Mouse (Mus musculus) liver, embryonic 12.5 days (tissue): ENCODE data around the gene Olfr1369-ps1. TPM values are rescaled to one million over a fixed set of nuclear protein-coding genes. Genes with fewer than 3 reads are reported as not detected.

Experiments used
- ATAC-seq: fragments of 200-750 bp; cut with Nextera tagmentation; 2 replicates; pipeline ENCODE4 v1.8.0; 2017; ENCODE audit warnings: moderate number of reproducible peaks, mild to moderate bottlenecking, moderate library complexity
- H3K27ac ChIP-seq: fragments of 300-500 bp; sonication (generic); 2 replicates; pipeline ENCODE4 v1.5.1; 2016; ENCODE audit warnings: mild to moderate bottlenecking
- H3K27me3 ChIP-seq: fragments of 300-500 bp; sonication (generic); replicated peaks from 2 replicates; pipeline ENCODE4 v1.6.1; 2016; ENCODE audit warnings: mild to moderate bottlenecking, moderate library complexity
- H3K36me3 ChIP-seq: fragments of 300-500 bp; sonication (generic); 2 replicates; pipeline ENCODE4 v1.6.1; 2016; ENCODE audit warnings: mild to moderate bottlenecking, moderate library complexity
- H3K4me1 ChIP-seq: fragments of 300-500 bp; sonication (generic); 2 replicates; pipeline ENCODE4 v1.6.1; 2016
- H3K4me2 ChIP-seq: fragments of 300-500 bp; sonication (generic); 2 replicates; pipeline ENCODE4 v1.6.1; 2016; ENCODE audit warnings: mild to moderate bottlenecking, moderate library complexity
- H3K4me3 ChIP-seq: fragments of 300-500 bp; sonication (generic); 2 replicates; pipeline ENCODE4 v1.5.1; 2016; ENCODE audit warnings: mild to moderate bottlenecking, moderate library complexity
- H3K9ac ChIP-seq: fragments of 300-500 bp; sonication (generic); 2 replicates; pipeline ENCODE4 v1.6.1; 2016; ENCODE audit warnings: mild to moderate bottlenecking, moderate library complexity
- H3K9me3 ChIP-seq: fragments of 300-500 bp; sonication (generic); replicated peaks from 2 replicates; pipeline ENCODE4 v1.6.1; 2016; ENCODE audit warnings: mild to moderate bottlenecking, moderate library complexity
- WGBS: fragments of 180-500 bp; shearing (Covaris S2); methylation state at CpG from one replicate; pipeline ENCODE4 v1.1.7; 2016; ENCODE audit not compliant: insufficient replicate concordance; 5-methylcytosine and 5-hydroxymethylcytosine counted together
- polyA plus RNA-seq: library from polyadenylated mRNA; unstranded; fragments of >200 nt; fragmentation: Nextera tagmentation; extraction: Ambion mirVana; gene quantifications from 2 replicates; pipeline ENCODE4 v1.2.1, GENCODE M21; 2016

Olfr1369-ps1 gene
- polyA plus RNA-seq, 1 experiment from 2014 or later, result 0.10 TPM

GRCm38 (mm10) chr13:21158785-21159474 is 47.6 kb downstream of the Olfr1369-ps1 start:
- peaks cover 30% of the 10 kb centered on the region for H3K4me1 ChIP-seq
- peaks cover 46% of the 10 kb centered on the region for H3K27me3 ChIP-seq
- no peaks in the 10 kb centered on the region for H3K9me3 ChIP-seq
- H3K9ac ChIP-seq, result peak overlapping the region; percentile 64; the same call in 1 of the 2 replicates
- H3K27ac ChIP-seq, result no peak overlapping the region
- no peak for ATAC-seq
- under 1% methylated on average over 19 of the region's 19 CpGs for WGBS
- peak overlapping the region; percentile 67 for H3K4me3 ChIP-seq
- peak overlapping the region; percentile 87 for H3K4me2 ChIP-seq
- no peaks in the 10 kb centered on the region for H3K36me3 ChIP-seq

DNA sequence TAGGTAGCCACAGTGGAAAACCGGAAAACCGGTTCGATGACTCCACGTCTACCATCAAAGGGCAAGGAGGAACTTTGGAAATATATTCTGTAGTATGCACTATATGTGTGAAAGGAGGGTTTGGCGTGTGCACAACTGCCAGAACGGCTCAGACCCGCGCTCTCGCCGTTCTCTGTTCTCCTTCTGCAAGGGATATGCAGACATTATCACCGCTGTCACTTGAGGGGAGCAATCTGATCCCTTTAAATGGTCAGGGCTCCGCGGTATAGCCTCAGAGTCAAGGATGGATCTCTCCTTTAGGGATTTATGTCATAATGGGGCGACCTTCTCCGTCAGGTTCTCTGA is 48.2 kb downstream of the Olfr1369-ps1 start:
- ATAC-seq, result no peak
- H3K9ac ChIP-seq, result peak overlapping the region; percentile 64
- under 1% methylated on average over 15 of the region's 15 CpGs for WGBS
- peak overlapping the region; percentile 87 for H3K4me2 ChIP-seq
- H3K4me3 ChIP-seq, result peak overlapping the region; percentile 67
- peaks cover 34% of the 10 kb centered on the region for H3K4me1 ChIP-seq
- no peaks in the 10 kb centered on the region for H3K36me3 ChIP-seq
- no peak overlapping the region for H3K27ac ChIP-seq
- H3K9me3 ChIP-seq, result no peaks in the 10 kb centered on the region
- peaks cover 47% of the 10 kb centered on the region for H3K27me3 ChIP-seq

DNA sequence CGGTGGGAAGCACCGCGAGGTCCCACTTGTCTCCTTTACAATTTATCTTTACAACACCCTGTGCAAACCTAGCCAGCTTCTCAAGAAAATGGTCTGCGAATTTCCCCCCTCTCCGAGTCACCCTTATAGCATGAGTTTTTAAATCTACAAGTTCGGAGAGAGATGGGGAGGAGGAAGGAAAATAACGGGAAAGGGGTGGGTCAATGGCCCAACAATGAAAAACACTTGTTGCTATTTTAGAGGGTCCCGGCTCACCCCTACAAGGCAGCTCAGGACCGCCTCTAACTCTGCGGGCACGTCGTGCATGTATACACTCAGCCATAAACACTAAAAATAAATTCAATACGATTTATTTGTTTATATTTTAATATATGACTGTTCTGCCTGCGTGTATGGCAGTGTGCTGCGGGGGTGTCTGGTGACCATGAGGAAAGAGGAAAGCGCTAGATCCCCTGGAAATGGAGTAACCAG is 48.8 kb downstream of the Olfr1369-ps1 start:
- no peak for ATAC-seq
- H3K27me3 ChIP-seq, result peaks cover 47% of the 10 kb centered on the region
- peak overlapping the region; percentile 67 for H3K4me3 ChIP-seq
- H3K27ac ChIP-seq, result no peak overlapping the region
- peak overlapping the region; percentile 87 for H3K4me2 ChIP-seq
- H3K4me1 ChIP-seq, result peaks cover 37% of the 10 kb centered on the region
- H3K36me3 ChIP-seq, result no peaks in the 10 kb centered on the region
- H3K9ac ChIP-seq, result peak overlapping the region; percentile 64
- 0% methylated on average over 16 of the region's 16 CpGs for WGBS
- no peaks in the 10 kb centered on the region for H3K9me3 ChIP-seq

- Histone ChIP-seq H3K36me3 (no peaks in the 10 kb centered on the region), H3K4me2 (peak overlapping the region; percentile 87), H3K27ac (no peak overlapping the region; the same call in 1 of the 2 replicates), H3K9me3 (no peaks in the 10 kb centered on the region), H3K4me3 (peak overlapping the region; percentile 67), H3K27me3 (peaks cover 47% of the 10 kb centered on the region), H3K9ac (peak overlapping the region; percentile 64), H3K4me1 (peaks cover 37% of the 10 kb centered on the region)
- peak; percentile 81 for ATAC-seq
- WGBS, result under 1% methylated on average over 32 of the region's 32 CpGs
These were observed 49.6 kb downstream of the Olfr1369-ps1 start for GRCm38 (mm10) chr13:21160657-21161590.

DNA sequence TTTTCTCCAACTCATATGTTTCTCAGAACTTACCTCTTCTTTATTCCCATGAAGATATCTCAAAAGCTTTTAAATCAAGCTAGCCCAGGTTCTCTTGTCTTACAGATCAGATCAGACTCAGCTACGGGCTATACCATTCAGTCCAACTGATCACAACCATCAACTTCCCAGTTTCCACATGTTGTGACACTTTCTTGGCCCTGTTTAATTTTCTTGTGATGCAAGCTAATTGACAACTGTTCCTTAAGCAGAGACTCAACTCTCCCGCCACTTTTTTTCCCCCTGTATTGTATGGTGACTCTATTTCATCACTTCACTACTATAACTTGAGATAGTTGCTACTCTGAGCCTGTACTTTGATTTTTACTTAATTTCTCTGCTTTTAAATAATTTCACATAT is 50.3 kb downstream of the Olfr1369-ps1 start:
- H3K4me3 ChIP-seq, result peak overlapping the region; percentile 67
- WGBS, result 39% methylated on average over 2 of the region's 2 CpGs

GRCm38 (mm10) chr13:21162591-21162990 is 51.3 kb downstream of the Olfr1369-ps1 start:
- H3K27ac ChIP-seq, result no peak overlapping the region
- peaks cover 45% of the 10 kb centered on the region for H3K4me1 ChIP-seq
- 53% methylated on average over 5 of the region's 5 CpGs for WGBS
- no peak overlapping the region for H3K4me2 ChIP-seq
- ATAC-seq, result no peak
- peaks cover 34% of the 10 kb centered on the region for H3K27me3 ChIP-seq
- H3K4me3 ChIP-seq, result no peak overlapping the region
- H3K9ac ChIP-seq, result no peak overlapping the region
- H3K36me3 ChIP-seq, result no peaks in the 10 kb centered on the region
- H3K9me3 ChIP-seq, result no peaks in the 10 kb centered on the region

More for the DNA sequence above, 50.3 kb downstream of the Olfr1369-ps1 start:
- Histone ChIP-seq H3K4me2 (peak overlapping the region; percentile 87), H3K36me3 (no peaks in the 10 kb centered on the region), H3K27ac (no peak overlapping the region), H3K9me3 (no peaks in the 10 kb centered on the region), H3K27me3 (peaks cover 41% of the 10 kb centered on the region), H3K4me1 (peaks cover 38% of the 10 kb centered on the region), H3K9ac (0 out of 2 replicates have a peak overlapping the region, but pooled peaks have one; percentile 41)
- ATAC-seq, result no peak

DNA sequence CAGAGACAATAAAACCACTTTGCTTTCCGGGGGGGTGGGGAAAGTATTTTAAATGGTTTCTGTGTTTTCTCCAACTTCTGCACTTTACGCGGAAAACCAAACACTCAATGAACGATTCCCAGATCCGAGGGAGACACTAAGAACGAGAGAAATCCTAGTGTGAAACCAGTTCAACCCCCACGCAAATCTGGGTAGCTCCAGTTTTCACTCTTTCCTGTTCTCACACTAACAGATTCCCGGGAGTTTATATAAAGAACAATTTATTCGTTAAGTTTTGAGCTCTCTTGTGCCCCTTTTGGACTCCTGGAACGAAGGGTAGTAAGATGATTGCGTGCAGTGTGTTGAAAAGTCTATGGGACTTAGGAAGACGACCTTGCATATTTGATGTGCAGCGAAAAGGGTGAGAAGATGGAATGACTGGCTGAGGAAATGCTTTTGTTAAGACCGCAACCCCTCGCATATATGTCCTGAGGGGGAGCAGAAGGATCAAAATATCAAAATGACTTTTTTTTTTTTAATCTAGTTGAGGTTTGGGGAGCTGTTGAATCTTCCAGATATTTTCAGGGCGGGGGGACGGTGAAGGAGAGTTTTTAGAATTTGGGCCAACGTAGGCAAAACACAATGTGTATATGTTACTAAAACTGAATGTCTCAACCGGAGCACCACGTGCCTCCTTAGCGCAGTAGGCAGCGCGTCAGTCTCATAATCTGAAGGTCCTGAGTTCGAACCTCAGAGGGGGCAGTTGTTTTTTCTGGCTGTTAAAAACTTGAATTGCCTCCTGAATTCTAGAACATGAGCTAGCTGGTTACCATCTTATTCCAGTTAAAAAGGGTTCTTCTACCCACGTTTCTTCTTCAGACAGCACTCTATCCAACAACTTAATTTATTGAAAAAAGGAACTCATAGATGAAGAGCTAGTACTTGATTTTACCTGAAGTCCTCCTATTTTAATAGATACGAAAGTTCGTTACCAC is 55.9 kb downstream of the Olfr1369-ps1 start:
- Histone ChIP-seq H3K4me2 (peak overlapping the region; percentile 93), H3K27ac (no peak overlapping the region), H3K9ac (peak overlapping the region; percentile 59), H3K36me3 (no peaks in the 10 kb centered on the region), H3K27me3 (peaks cover 9% of the 10 kb centered on the region; the same call in 1 of the 2 replicates), H3K4me1 (peaks cover 30% of the 10 kb centered on the region), H3K9me3 (no peaks in the 10 kb centered on the region), H3K4me3 (peak overlapping the region; percentile 72)
- peak; percentile 25; the same call in 1 of the 2 replicates for ATAC-seq
- WGBS, result 1% methylated on average over 27 of the region's 27 CpGs

GRCm38 (mm10) chr13:21167910-21168300 is 56.6 kb downstream of the Olfr1369-ps1 start:
- peak overlapping the region; percentile 68 for H3K9ac ChIP-seq
- no peaks in the 10 kb centered on the region for H3K9me3 ChIP-seq
- H3K27me3 ChIP-seq, result peaks cover 9% of the 10 kb centered on the region; the same call in 1 of the 2 replicates
- peak overlapping the region; percentile 93 for H3K4me2 ChIP-seq
- peak; percentile 28; the same call in 1 of the 2 replicates for ATAC-seq
- H3K4me3 ChIP-seq, result peak overlapping the region; percentile 72
- peaks cover 35% of the 10 kb centered on the region for H3K4me1 ChIP-seq
- H3K36me3 ChIP-seq, result no peaks in the 10 kb centered on the region
- WGBS, result under 1% methylated on average over 8 of the region's 8 CpGs
- H3K27ac ChIP-seq, result peak overlapping the region; percentile 77

DNA sequence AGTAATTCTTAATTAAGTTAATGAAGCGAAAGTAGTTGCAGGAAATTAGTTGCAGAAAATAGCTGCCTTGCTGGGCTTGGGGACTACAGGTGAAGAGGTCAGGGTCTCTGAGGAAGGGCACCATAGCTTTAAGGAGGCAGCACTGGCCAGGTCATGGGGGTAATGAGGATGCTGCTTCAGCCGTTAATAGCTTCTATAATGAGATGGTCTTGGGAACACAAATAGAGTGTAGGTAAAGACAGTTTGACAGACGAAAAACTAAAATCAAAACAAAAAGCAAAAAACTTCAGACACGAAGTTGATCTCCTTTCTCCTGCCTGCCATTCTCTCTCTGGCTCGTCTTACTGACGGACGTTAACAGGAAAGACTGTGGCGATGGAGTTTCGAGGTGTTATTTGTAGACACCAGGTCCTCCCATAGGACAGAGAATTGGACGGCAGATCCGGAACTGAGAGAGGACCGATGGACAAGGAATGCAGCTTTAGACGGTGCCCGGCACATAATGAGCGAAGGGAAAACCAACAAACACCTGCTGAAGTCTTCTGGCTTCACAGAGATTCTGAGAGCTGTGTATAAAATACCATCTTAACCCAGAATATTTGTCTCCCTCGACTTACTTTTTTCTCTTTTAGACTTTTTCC is 57.2 kb downstream of the Olfr1369-ps1 start:
- Histone ChIP-seq H3K9me3 (no peaks in the 10 kb centered on the region), H3K36me3 (no peaks in the 10 kb centered on the region), H3K9ac (peak overlapping the region; percentile 68), H3K27ac (peak overlapping the region; percentile 77), H3K4me1 (peaks cover 41% of the 10 kb centered on the region), H3K4me2 (peak overlapping the region; percentile 93), H3K4me3 (peak overlapping the region; percentile 72), H3K27me3 (peaks cover 9% of the 10 kb centered on the region; the same call in 1 of the 2 replicates)
- peak; percentile 17; the same call in 1 of the 2 replicates for ATAC-seq
- under 1% methylated on average over 16 of the region's 16 CpGs for WGBS
